Mouse (Mus musculus): Measurements from ENCODE around the gene Ak2. TPM values are rescaled to one million over a fixed set of nuclear protein-coding genes. Genes with fewer than 3 reads are reported as not detected.

Gene Ak2
- polyA plus RNA-seq, 1 experiment from 2014 or later: 108 TPM

DNA sequence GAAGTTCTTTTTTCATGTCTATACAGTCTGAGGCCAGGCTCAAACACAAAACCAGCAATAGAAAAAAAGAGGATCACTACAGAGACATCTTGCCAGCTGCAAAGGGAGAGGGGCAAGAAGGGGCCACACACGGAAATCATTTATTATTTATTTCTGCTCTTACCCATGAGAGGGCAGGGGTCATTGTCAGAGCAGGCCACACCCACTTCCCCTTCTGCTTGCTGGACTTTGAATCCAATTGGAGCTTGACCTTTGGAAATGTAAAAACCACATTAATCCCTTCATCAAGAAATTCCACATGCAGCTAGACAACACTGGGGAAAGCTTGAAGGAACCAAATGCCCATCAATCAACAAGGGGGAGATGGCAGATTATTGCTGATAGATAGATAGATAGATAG, 13.1 kb upstream of the Ak2 start:
- Histone ChIP-seq H3K4me1 (replicated peaks) (no peaks in the 10 kb centered on the region), H3K36me3 (no peaks in the 10 kb centered on the region), H3K4me3 (replicated peaks) (no peak overlapping the region), H3K27me3 (no peaks in the 10 kb centered on the region), H3K27ac (no peak overlapping the region), H3K9ac (replicated peaks) (no peak overlapping the region), H3K9me3 (no peaks in the 10 kb centered on the region), H3K4me2 (replicated peaks) (no peak overlapping the region)
- ATAC-seq: no peak
- WGBS: 48% methylated on average over 1 of the region's 1 CpGs

DNA sequence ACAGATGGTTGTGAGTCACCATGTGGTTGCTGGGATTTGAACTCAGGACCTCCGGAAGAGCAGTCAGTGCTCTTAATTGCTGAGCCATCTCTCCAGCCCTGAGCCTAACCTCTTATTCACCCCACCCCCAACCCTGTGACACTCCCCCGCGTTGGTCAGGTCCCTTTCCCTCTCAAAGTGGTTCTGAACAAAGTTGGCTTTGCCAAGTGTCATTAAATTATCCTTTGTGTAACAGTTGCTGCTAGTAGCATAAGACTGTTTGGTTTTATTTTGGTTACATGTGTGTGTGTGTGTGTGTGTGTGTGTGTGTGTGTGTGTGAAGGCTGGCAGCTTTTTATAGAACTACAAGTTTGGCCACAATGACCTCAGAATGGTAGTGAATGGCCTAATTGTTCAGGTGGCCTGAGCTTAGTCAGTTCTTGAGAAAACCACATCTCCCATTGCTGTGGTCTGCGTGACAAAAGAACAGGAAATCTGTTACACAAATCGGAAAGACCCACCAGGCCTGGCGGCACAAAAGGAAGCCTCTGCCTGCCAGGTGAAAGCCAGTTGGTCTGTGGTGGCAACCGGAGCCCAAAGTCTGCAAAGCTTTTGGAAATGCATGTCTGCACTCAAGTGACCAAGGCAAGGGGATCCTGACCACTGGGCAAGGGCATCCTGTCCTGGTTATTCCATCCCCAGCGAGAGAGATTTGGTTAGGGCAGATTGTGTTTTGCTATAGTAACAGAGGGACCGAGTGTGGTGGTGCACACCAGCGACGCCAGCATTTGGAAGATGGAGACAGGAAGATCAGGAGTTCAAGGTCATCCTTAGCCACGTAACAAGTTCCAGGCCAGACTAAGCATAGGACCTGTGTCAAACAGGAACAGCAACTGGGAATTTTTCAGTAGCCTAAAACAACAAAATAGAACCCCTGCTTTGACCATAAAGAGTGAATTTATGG, 10.6 kb upstream of the Ak2 start:
- WGBS: 85% methylated on average over 12 of the region's 12 CpGs
- Histone ChIP-seq H3K27me3 (no peaks in the 10 kb centered on the region), H3K36me3 (no peaks in the 10 kb centered on the region), H3K9me3 (no peaks in the 10 kb centered on the region), H3K9ac (replicated peaks) (no peak overlapping the region), H3K4me1 (replicated peaks) (no peaks in the 10 kb centered on the region), H3K4me3 (replicated peaks) (no peak overlapping the region), H3K4me2 (replicated peaks) (no peak overlapping the region), H3K27ac (no peak overlapping the region)
- no peak for ATAC-seq

DNA sequence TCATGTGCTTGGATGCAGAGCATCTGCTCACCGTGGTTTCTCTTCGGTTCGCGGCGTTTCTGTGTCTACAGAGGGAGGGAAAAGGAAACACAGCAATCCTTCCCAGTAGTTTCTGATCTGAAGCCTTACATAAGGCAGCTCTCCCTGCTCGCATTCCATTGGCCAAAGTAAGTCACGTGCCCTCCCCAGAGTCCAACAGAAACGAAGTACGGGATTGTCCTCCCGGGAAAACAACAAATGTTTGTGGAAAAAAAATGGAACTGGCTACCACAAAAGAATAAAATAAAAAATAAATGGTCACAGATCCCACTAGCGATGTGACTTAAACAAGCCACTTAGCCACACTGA, 10.0 kb upstream of the Ak2 start:
- Histone ChIP-seq H3K4me2 (replicated peaks) (no peak overlapping the region), H3K9ac (replicated peaks) (no peak overlapping the region), H3K4me3 (replicated peaks) (no peak overlapping the region), H3K9me3 (no peaks in the 10 kb centered on the region), H3K36me3 (no peaks in the 10 kb centered on the region), H3K27ac (no peak overlapping the region), H3K4me1 (replicated peaks) (no peaks in the 10 kb centered on the region), H3K27me3 (no peaks in the 10 kb centered on the region)
- ATAC-seq: no peak
- 71% methylated on average over 11 of the region's 11 CpGs for WGBS

DNA sequence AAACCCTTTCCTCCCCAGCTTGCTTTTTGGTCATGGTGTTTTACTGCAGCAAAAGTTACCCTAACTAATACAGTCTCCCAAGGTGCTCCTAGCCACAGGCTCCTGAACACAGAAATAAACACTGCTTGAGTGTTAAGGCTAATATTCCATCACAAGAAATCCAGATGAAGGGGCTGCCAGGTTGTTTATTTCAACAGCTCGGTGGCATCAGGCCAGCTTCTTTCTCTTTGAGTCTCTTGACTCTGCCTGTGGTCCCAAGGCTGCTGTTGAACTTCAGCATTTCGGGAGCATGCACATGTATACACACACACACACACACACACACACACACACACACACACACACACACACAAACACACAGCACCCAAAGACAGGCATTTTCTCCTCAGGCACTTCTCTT, 8.6 kb upstream of the Ak2 start:
- H3K9me3 ChIP-seq: no peaks in the 10 kb centered on the region
- no peak overlapping the region for H3K27ac ChIP-seq
- H3K9ac ChIP-seq (replicated peaks): no peak overlapping the region
- no peak overlapping the region for H3K4me3 ChIP-seq (replicated peaks)
- H3K27me3 ChIP-seq: no peaks in the 10 kb centered on the region
- no peak for ATAC-seq
- no peaks in the 10 kb centered on the region for H3K36me3 ChIP-seq
- no peak overlapping the region for H3K4me2 ChIP-seq (replicated peaks)
- H3K4me1 ChIP-seq (replicated peaks): no peaks in the 10 kb centered on the region
- WGBS: 90% methylated on average over 2 of the region's 2 CpGs

DNA sequence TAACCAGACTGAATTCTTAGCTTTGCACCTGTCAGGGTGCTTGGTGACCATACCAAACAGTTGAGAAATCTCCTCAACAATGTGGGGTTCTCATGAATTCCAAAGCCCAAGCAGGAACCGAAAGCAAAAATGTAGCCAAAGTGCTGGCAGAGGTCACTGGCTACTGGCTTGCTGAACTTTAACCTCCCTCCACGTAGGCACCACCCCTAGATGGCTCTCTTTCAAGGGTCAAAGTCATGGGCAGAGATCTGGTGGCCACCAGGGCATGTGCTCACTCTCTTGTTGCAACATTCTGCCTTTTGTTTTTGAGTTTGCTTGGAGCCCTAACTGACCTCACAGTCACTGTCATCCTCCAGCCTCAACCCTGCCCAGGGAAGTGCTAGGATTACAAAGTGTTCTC, 8.1 kb upstream of the Ak2 start:
- Histone ChIP-seq H3K27ac (no peak overlapping the region), H3K9ac (replicated peaks) (no peak overlapping the region), H3K27me3 (no peaks in the 10 kb centered on the region), H3K4me3 (replicated peaks) (no peak overlapping the region), H3K36me3 (no peaks in the 10 kb centered on the region), H3K9me3 (no peaks in the 10 kb centered on the region), H3K4me2 (replicated peaks) (no peak overlapping the region), H3K4me1 (replicated peaks) (no peaks in the 10 kb centered on the region)
- 65% methylated on average over 2 of the region's 2 CpGs for WGBS
- ATAC-seq: no peak

DNA sequence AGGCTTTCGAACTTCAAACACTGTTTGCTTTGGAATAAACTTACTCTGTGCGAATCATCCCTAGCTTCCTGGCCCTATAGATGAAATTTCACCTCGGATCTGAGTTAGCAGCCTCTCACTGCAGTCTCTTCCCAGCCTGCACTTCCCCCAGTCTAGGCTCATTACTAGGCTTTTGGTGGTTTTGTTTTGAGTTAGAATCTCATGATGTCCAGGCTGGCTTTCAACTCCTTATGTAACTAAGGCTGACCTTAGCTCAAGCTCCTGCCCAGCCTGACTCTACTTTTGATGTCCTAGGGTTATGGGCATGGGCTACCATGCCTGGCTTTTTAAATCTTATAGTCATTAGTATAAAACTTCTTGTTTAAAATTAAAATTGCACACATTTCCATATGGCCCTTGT, 7.2 kb upstream of the Ak2 start:
- Histone ChIP-seq H3K9ac (replicated peaks) (no peak overlapping the region), H3K36me3 (no peaks in the 10 kb centered on the region), H3K27me3 (no peaks in the 10 kb centered on the region), H3K27ac (no peak overlapping the region), H3K9me3 (no peaks in the 10 kb centered on the region), H3K4me3 (replicated peaks) (no peak overlapping the region), H3K4me2 (replicated peaks) (no peak overlapping the region), H3K4me1 (replicated peaks) (no peaks in the 10 kb centered on the region)
- ATAC-seq: no peak
- WGBS: 78% methylated on average over 3 of the region's 3 CpGs

DNA sequence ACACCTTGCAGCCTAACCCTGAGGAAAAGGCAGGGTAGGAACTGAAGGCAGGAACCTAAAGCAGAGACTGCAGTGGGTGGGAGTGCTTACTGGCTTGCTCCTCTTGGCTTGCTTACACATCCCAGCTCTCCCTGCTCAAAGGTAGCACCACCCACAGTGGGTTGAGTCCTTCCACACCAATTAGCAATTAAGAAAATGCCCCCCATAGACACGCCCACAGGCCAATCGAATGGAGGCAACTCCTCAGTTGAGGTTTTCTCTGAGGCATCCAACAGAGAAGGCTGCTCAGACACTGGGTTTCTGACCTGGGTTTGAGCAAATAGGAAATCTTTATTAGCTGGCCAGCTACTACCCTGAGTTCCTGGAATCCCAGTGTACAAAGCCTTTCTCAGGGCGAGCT, 2.8 kb upstream of the Ak2 start:
- no peak overlapping the region for H3K9ac ChIP-seq (replicated peaks)
- H3K9me3 ChIP-seq: no peaks in the 10 kb centered on the region
- WGBS: 50% methylated on average over 3 of the region's 3 CpGs
- 0 out of 2 replicates have a peak, but pooled peaks cover 7% of the 10 kb centered on the region for H3K27me3 ChIP-seq
- H3K36me3 ChIP-seq: no peaks in the 10 kb centered on the region
- no peak for ATAC-seq
- H3K27ac ChIP-seq: no peak overlapping the region
- H3K4me3 ChIP-seq (replicated peaks): no peak overlapping the region
- H3K4me2 ChIP-seq (replicated peaks): no peak overlapping the region
- H3K4me1 ChIP-seq (replicated peaks): peaks cover 4% of the 10 kb centered on the region

DNA sequence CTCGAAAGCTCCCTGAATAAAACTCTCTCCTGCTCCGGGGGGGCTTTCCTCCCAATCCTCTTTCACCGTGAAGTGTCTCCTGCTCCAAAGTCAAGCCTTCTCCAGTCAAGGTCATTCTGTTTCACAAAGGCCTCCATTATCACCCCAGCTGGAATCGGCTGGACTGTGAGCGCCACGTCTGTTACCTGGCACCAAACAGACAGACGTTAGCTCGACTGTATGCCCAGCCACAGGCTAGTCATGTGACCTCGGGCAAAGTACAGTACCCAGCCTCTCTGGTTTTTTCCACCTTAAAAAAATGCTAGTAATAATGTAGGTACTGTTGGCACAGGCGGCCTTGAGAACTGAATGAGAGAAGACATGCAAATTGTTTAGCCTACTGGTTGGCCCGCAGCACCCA, 2.1 kb upstream of the Ak2 start:
- no peak for ATAC-seq
- Histone ChIP-seq H3K36me3 (no peaks in the 10 kb centered on the region), H3K27ac (no peak overlapping the region), H3K4me2 (replicated peaks) (no peak overlapping the region), H3K9ac (replicated peaks) (no peak overlapping the region), H3K9me3 (no peaks in the 10 kb centered on the region), H3K27me3 (0 out of 2 replicates have a peak, but pooled peaks cover 7% of the 10 kb centered on the region), H3K4me1 (replicated peaks) (peaks cover 12% of the 10 kb centered on the region), H3K4me3 (replicated peaks) (no peak overlapping the region)
- WGBS: 54% methylated on average over 11 of the region's 11 CpGs

DNA sequence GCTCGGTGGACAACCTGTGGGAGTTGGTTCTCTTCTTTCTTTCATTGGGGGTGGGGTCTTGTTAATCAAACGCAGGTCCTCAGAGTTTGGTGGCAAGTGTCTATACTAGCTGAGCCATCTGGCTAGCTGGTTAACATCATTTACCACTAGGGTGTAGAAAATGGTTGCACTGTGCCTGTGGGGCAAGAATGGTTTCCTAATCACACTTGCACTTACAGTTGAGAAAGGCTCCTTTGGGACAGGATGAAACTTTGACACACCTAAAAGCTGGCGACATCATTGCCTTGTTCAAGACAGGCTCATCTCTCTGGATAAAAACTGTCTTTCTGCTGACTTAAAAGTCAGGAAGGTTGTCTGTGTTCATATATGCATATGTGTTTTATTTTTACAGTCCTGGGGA, 418 bp downstream of the Ak2 start:
- 91% methylated on average over 3 of the region's 3 CpGs for WGBS
- 0 out of 2 replicates have a peak, but pooled peaks cover 7% of the 10 kb centered on the region for H3K27me3 ChIP-seq
- ATAC-seq: no peak
- H3K4me3 ChIP-seq (replicated peaks): no peak overlapping the region
- no peak overlapping the region for H3K4me2 ChIP-seq (replicated peaks)
- H3K9me3 ChIP-seq: no peaks in the 10 kb centered on the region
- no peak overlapping the region for H3K27ac ChIP-seq
- H3K9ac ChIP-seq (replicated peaks): no peak overlapping the region
- H3K4me1 ChIP-seq (replicated peaks): peaks cover 17% of the 10 kb centered on the region
- H3K36me3 ChIP-seq: 0 out of 2 replicates have a peak, but pooled peaks cover 3% of the 10 kb centered on the region

DNA sequence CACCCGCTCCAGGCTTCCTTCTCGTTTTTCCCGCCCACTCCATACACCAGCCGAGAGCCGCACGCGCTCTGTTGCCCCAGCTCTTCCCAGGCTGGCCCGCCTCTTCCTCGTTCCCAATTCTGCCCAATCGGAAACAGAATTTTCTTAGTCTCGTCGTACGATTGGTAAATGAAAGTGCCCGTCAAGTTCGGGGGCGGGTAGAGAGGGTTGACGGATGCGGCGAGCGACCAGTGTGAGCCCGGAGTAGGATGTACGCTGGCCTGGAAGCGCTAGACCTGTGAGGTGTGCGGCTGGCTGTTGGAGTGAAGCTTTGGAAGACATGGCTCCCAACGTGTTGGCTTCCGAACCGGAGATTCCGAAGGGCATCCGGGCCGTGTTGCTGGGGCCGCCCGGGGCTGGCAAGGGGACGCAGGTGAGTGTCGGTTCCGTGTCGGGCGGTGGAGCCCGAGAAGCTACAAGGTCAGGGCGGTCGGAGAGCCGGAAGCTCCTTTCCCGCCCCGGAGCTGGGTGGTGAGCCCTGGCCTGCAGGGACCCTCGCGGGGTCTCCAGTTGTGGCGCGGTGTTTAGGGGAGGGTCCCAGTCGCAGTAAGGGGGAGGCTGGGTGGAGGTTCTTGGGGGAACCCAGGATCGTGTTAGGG, 1.4 kb downstream of the Ak2 start:
- H3K36me3 ChIP-seq: 0 out of 2 replicates have a peak, but pooled peaks cover 7% of the 10 kb centered on the region
- H3K27ac ChIP-seq: 0 out of 2 replicates have a peak overlapping the region, but pooled peaks have one; percentile 56
- peak overlapping the region; percentile 91 for H3K4me3 ChIP-seq (replicated peaks)
- WGBS: under 1% methylated on average over 49 of the region's 49 CpGs
- peak overlapping the region; percentile 81 for H3K4me2 ChIP-seq (replicated peaks)
- peak overlapping the region; percentile 87 for H3K9ac ChIP-seq (replicated peaks)
- H3K9me3 ChIP-seq: no peaks in the 10 kb centered on the region
- H3K4me1 ChIP-seq (replicated peaks): peaks cover 17% of the 10 kb centered on the region
- ATAC-seq: peak; percentile 100
- 0 out of 2 replicates have a peak, but pooled peaks cover 7% of the 10 kb centered on the region for H3K27me3 ChIP-seq

DNA sequence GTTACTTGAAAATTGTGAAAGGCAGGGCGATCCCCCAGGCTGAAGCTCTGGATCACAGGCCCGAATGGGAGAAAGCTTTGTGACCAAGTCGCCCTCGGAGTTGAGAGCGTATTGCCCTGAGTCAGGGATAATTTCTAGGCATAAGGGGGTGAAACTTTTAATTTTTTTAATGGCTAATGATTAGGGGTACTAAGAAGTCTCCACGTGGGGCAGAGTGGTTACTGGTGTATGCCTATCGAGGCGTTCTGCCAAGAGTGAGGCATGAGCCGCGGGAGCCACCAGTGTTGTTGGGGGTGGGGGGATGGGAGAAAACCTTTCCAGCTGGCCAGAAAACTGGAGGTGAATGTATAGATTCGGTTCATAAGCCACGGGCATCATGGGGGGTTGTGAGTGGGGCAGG, 1.9 kb downstream of the Ak2 start:
- H3K27ac ChIP-seq: no peak overlapping the region
- H3K4me2 ChIP-seq (replicated peaks): peak overlapping the region; percentile 81
- 0 out of 2 replicates have a peak, but pooled peaks cover 7% of the 10 kb centered on the region for H3K27me3 ChIP-seq
- H3K4me3 ChIP-seq (replicated peaks): peak overlapping the region; percentile 91
- H3K9me3 ChIP-seq: no peaks in the 10 kb centered on the region
- no peak for ATAC-seq
- H3K4me1 ChIP-seq (replicated peaks): peaks cover 17% of the 10 kb centered on the region
- 1% methylated on average over 12 of the region's 12 CpGs for WGBS
- 0 out of 2 replicates have a peak, but pooled peaks cover 7% of the 10 kb centered on the region for H3K36me3 ChIP-seq
- peak overlapping the region; percentile 87 for H3K9ac ChIP-seq (replicated peaks)

DNA sequence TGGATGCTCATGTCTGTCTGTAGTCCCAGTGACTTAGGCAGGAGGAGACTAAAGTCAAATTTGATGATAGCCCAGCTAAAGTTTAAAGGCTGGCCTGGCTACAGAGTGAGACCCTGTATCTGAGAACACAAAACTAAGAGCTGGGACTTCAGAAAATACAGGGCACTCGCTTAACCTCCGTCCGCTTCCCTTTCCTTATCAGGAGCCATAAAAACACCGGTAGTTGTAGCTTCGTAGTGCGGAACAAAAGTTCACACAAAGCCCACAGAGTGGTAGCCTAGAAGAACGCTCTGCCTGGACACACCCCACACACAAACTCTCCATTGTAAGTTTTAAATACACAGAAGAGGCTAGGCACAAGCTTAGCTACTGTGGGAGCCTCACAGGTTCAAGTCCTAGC, 3.5 kb downstream of the Ak2 start:
- peaks cover 17% of the 10 kb centered on the region for H3K4me1 ChIP-seq (replicated peaks)
- H3K4me2 ChIP-seq (replicated peaks): no peak overlapping the region
- H3K9me3 ChIP-seq: no peaks in the 10 kb centered on the region
- WGBS: 94% methylated on average over 7 of the region's 7 CpGs
- H3K4me3 ChIP-seq (replicated peaks): no peak overlapping the region
- H3K9ac ChIP-seq (replicated peaks): no peak overlapping the region
- ATAC-seq: no peak
- H3K27ac ChIP-seq: no peak overlapping the region
- peaks cover 21% of the 10 kb centered on the region for H3K36me3 ChIP-seq
- 0 out of 2 replicates have a peak, but pooled peaks cover 7% of the 10 kb centered on the region for H3K27me3 ChIP-seq
